Mouse (Mus musculus) myocyte (in vitro differentiated cells): ENCODE measurements around the gene Prss57. TPM values are rescaled to one million over a fixed set of nuclear protein-coding genes. Genes with fewer than 3 reads are reported as not detected.

Source experiments
- H3K27me3 ChIP-seq: one replicate; pipeline ENCODE4 v1.6.1; 2011; ENCODE audit not compliant: control insufficient read depth, insufficient read depth, insufficient read length
- H3K36me3 ChIP-seq: one replicate; pipeline ENCODE4 v1.6.1; 2011; ENCODE audit not compliant: control insufficient read depth, insufficient read depth
- H3K4me2 ChIP-seq: one replicate; pipeline ENCODE4 v1.6.1; 2011; ENCODE audit warnings: low read depth, control low read depth
- H3K4me3 ChIP-seq: one replicate; pipeline ENCODE4 v1.5.1; 2011; ENCODE audit warnings: mild to moderate bottlenecking, control low read depth, moderate library complexity
- H3K79me2 ChIP-seq: one replicate; pipeline ENCODE4 v1.6.1; 2011; ENCODE audit not compliant: control insufficient read depth, insufficient read depth
- H3ac ChIP-seq: one replicate; pipeline ENCODE4 v1.6.1; 2011; ENCODE audit not compliant: control insufficient read depth, insufficient read length
- CEBPB ChIP-seq: IDR thresholded peaks from 2 replicates; pipeline ENCODE4 v1.6.1; 2011; ENCODE audit warnings: mild to moderate bottlenecking, moderate library complexity; ENCODE audit not compliant: poor library complexity, insufficient read depth, severe bottlenecking
- E2F4 ChIP-seq: IDR thresholded peaks from one replicate; pipeline ENCODE4 v1.6.1; 2011; ENCODE audit warnings: mild to moderate bottlenecking, control low read depth, moderate library complexity; ENCODE audit not compliant: insufficient read depth
- MAX ChIP-seq: IDR thresholded peaks from one replicate; pipeline ENCODE4 v1.6.1; 2011; ENCODE audit warnings: low read depth, mild to moderate bottlenecking, control low read depth
- MYOD1 ChIP-seq, 3 experiments: IDR thresholded peaks; one replicate each; pipeline ENCODE4 v1.6.1; 2011; ENCODE audit warnings: control low read depth in 2 of 3, low read depth in 2 of 3, mild to moderate bottlenecking in 2 of 3, moderate library complexity in 1 of 3; ENCODE audit not compliant: insufficient read length in 2 of 3, control insufficient read depth in 1 of 3
- MYOG ChIP-seq, 3 experiments: IDR thresholded peaks; one replicate each; pipeline ENCODE4 v1.6.1; 2011; ENCODE audit warnings: control low read depth in 2 of 3, low read depth in 2 of 3, mild to moderate bottlenecking in 2 of 3; ENCODE audit not compliant: insufficient read length in 2 of 3, control insufficient read depth in 1 of 3, insufficient read depth in 1 of 3
- POLR2A ChIP-seq: IDR thresholded peaks from one replicate; pipeline ENCODE4 v1.6.1; 2011; ENCODE audit warnings: low read depth, mild to moderate bottlenecking, control low read depth, moderate library complexity; ENCODE audit not compliant: insufficient read length
- POLR2AphosphoS2 ChIP-seq: IDR thresholded peaks from one replicate; pipeline ENCODE4 v1.6.1; 2011; ENCODE audit warnings: low read depth, control low read depth; ENCODE audit not compliant: insufficient read length
- REST ChIP-seq: IDR thresholded peaks from one replicate; pipeline ENCODE4 v1.6.1; 2011; ENCODE audit warnings: mild to moderate bottlenecking, control low read depth, moderate library complexity; ENCODE audit not compliant: insufficient read depth, insufficient read length
- SRF ChIP-seq: IDR thresholded peaks from one replicate; pipeline ENCODE4 v1.6.1; 2011; ENCODE audit warnings: low read depth; ENCODE audit not compliant: control insufficient read depth, insufficient read length
- TCF12 ChIP-seq: IDR thresholded peaks from one replicate; pipeline ENCODE4 v1.6.1; 2011; ENCODE audit warnings: mild to moderate bottlenecking, control low read depth; ENCODE audit not compliant: poor library complexity, insufficient read depth, severe bottlenecking
- TCF3 ChIP-seq: IDR thresholded peaks from one replicate; pipeline ENCODE4 v1.6.1; 2011; ENCODE audit warnings: low read depth, control low read depth; ENCODE audit not compliant: insufficient read length
- USF1 ChIP-seq: IDR thresholded peaks from one replicate; pipeline ENCODE4 v1.6.1; 2011; ENCODE audit warnings: low read depth, mild to moderate bottlenecking, control low read depth, moderate library complexity
- polyA plus RNA-seq: library from polyadenylated mRNA; unstranded; fragments of >200 nt; fragmentation: generic; extraction: Trizol; gene quantifications from one replicate; pipeline ENCODE4 v1.2.1, GENCODE M21; 2012; ENCODE audit warnings: missing spikeins

The Prss57 gene
- polyA plus RNA-seq, 1 experiment, result 0.07 TPM

GRCm38 (mm10) chr10:79736706-79737105 is 54.1 kb downstream of the Prss57 start:
- Histone ChIP-seq H3K4me2 (no peak overlapping the region), H3K79me2 (no peaks in the 10 kb centered on the region), H3K4me3 (no peak overlapping the region), H3K36me3 (peaks cover 40% of the 10 kb centered on the region), H3ac (no peak overlapping the region), H3K27me3 (no peaks in the 10 kb centered on the region)
- TF ChIP-seq TCF3, result no peak
- no peak for TF ChIP-seq POLR2AphosphoS2

GRCm38 (mm10) chr10:79735361-79735760 is 55.4 kb downstream of the Prss57 start:
- no peak overlapping the region for H3ac ChIP-seq
- H3K27me3 ChIP-seq, result no peaks in the 10 kb centered on the region
- no peak overlapping the region for H3K4me2 ChIP-seq
- no peaks in the 10 kb centered on the region for H3K79me2 ChIP-seq
- no peak overlapping the region for H3K4me3 ChIP-seq
- H3K36me3 ChIP-seq, result peaks cover 28% of the 10 kb centered on the region
- TF ChIP-seq MAX (no peak), TCF12 (no peak), MYOG (IDR thresholded peaks at IDR 0.05; ENCODE audit: control insufficient read depth in 1 of 3, insufficient read depth in 1 of 3, insufficient read length in 2 of 3, low read depth in 2 of 3) (no peak), POLR2AphosphoS2 (no peak), CEBPB (no peak), USF1 (no peak), SRF (no peak), E2F4 (no peak), POLR2A (no peak), REST (no peak), MYOD1 (IDR thresholded peaks at IDR 0.05; ENCODE audit: control insufficient read depth in 1 of 3, insufficient read length in 2 of 3, low read depth in 2 of 3) (no peak), TCF3 (no peak)

DNA sequence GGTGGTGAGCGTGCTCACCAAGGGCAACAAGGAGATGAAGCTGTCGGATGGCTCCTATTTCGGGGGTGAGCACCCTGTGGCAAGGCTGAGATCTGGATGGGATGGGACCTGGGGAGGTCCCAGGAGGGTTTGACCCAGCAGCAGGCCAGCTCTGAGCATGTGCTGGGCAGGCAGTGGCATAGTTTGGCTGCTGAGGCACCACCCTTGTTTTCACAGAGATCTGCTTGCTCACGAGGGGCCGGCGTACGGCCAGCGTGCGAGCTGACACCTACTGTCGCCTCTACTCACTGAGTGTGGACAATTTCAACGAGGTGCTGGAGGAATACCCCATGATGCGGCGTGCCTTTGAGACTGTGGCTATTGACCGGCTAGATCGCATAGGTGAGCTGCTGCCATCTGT is 56.9 kb downstream of the Prss57 start:
- H3K79me2 ChIP-seq, result no peaks in the 10 kb centered on the region
- no peak overlapping the region for H3K4me3 ChIP-seq
- peaks cover 20% of the 10 kb centered on the region for H3K36me3 ChIP-seq
- TF ChIP-seq POLR2AphosphoS2 (no peak), MYOD1 (IDR thresholded peaks at IDR 0.05; ENCODE audit: control insufficient read depth in 1 of 3, insufficient read length in 2 of 3, low read depth in 2 of 3) (no peak), CEBPB (no peak), TCF12 (no peak), SRF (no peak), MYOG (IDR thresholded peaks at IDR 0.05; ENCODE audit: control insufficient read depth in 1 of 3, insufficient read depth in 1 of 3, insufficient read length in 2 of 3, low read depth in 2 of 3) (no peak), TCF3 (no peak), USF1 (no peak), REST (no peak), POLR2A (no peak), MAX (no peak)
- no peak overlapping the region for H3K4me2 ChIP-seq
- H3K27me3 ChIP-seq, result no peaks in the 10 kb centered on the region
- H3ac ChIP-seq, result no peak overlapping the region

DNA sequence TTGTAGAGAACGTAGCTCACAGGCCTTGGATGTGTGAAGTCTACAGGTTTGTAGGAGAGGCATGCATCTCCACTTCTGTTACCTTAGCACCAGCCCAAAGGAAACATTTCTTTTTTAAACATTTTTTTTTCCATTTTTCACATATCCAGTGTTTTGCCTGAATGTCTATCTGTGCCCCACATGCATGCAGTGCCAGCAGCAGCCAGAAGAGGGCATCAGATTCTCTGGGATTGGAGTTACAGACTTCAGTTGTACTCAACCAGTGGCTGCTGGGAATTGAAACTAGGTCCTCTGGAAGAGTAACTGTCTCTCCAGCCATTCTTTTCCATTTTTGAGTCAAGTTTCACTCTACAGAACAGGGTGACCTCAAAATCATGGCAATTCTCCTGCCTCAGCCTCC is 58.3 kb downstream of the Prss57 start:
- Histone ChIP-seq H3K79me2 (no peaks in the 10 kb centered on the region), H3K27me3 (no peaks in the 10 kb centered on the region), H3K36me3 (peaks cover 13% of the 10 kb centered on the region), H3ac (no peak overlapping the region), H3K4me3 (no peak overlapping the region), H3K4me2 (no peak overlapping the region)
- TF ChIP-seq TCF12, result no peak
- TF ChIP-seq MYOG (IDR thresholded peaks at IDR 0.05; ENCODE audit: control insufficient read depth in 1 of 3, insufficient read depth in 1 of 3, insufficient read length in 2 of 3, low read depth in 2 of 3), result no peak
- TF ChIP-seq E2F4, result no peak
- TF ChIP-seq TCF3, result no peak
- no peak for TF ChIP-seq POLR2AphosphoS2
- no peak for TF ChIP-seq CEBPB
- no peak for TF ChIP-seq REST
- no peak for TF ChIP-seq USF1
- no peak for TF ChIP-seq POLR2A
- TF ChIP-seq SRF, result no peak
- TF ChIP-seq MYOD1 (IDR thresholded peaks at IDR 0.05; ENCODE audit: control insufficient read depth in 1 of 3, insufficient read length in 2 of 3, low read depth in 2 of 3), result no peak
- no peak for TF ChIP-seq MAX

Other genes starting within 250 kb of the Prss57 start
- gene Mier2, start 235.8 kb downstream of the Prss57 start, polyA plus RNA-seq, result 26.6 TPM
- gene Theg, start 203.6 kb downstream of the Prss57 start, polyA plus RNA-seq, result not detected
- gene C2cd4c, start 176.9 kb downstream of the Prss57 start, polyA plus RNA-seq, result 0.01 TPM
- gene Shc2, start 153.0 kb downstream of the Prss57 start, polyA plus RNA-seq, result 2.3 TPM
- gene Odf3l2, start 145.2 kb downstream of the Prss57 start, polyA plus RNA-seq, result not detected
- gene Madcam1, start 126.4 kb downstream of the Prss57 start, polyA plus RNA-seq, result not detected
- gene Tpgs1, start 121.6 kb downstream of the Prss57 start, polyA plus RNA-seq, result 80.2 TPM
- gene Cdc34, start 108.8 kb downstream of the Prss57 start, polyA plus RNA-seq, result 299 TPM
- gene Gzmm, start 101.9 kb downstream of the Prss57 start, polyA plus RNA-seq, result 0.71 TPM
- 1,268 TPM for gene Bsg, start 86.5 kb downstream of the Prss57 start, polyA plus RNA-seq
- 0.35 TPM for gene Hcn2, start 74.3 kb downstream of the Prss57 start, polyA plus RNA-seq
- 82.3 TPM for gene Polrmt, start 44.4 kb downstream of the Prss57 start, polyA plus RNA-seq
- gene Fgf22, start 35.9 kb downstream of the Prss57 start, polyA plus RNA-seq, result 0.26 TPM
- gene Rnf126, start 24.0 kb downstream of the Prss57 start, polyA plus RNA-seq, result 91.3 TPM
- gene Fstl3, start 13.7 kb downstream of the Prss57 start, polyA plus RNA-seq, result 28.9 TPM
- gene Palm, start 2.6 kb upstream of the Prss57 start, polyA plus RNA-seq, result 70.0 TPM
- 0.06 TPM for gene Misp, start 30.0 kb upstream of the Prss57 start, polyA plus RNA-seq
- gene Ptbp1, start 63.5 kb upstream of the Prss57 start, polyA plus RNA-seq, result 158 TPM
- gene Prtn3, start 83.5 kb upstream of the Prss57 start, polyA plus RNA-seq, result 0.22 TPM
- 5.4 TPM for gene Plppr3, start 83.7 kb upstream of the Prss57 start, polyA plus RNA-seq
- not detected for gene Elane, start 95.3 kb upstream of the Prss57 start, polyA plus RNA-seq
- gene Cfd, start 99.9 kb upstream of the Prss57 start, polyA plus RNA-seq, result not detected
- gene Med16, start 118.0 kb upstream of the Prss57 start, polyA plus RNA-seq, result 31.4 TPM
- gene Gm26602, start 119.9 kb upstream of the Prss57 start, polyA plus RNA-seq, result not detected
- 0.59 TPM for gene Kiss1r, start 126.0 kb upstream of the Prss57 start, polyA plus RNA-seq
- 69.0 TPM for gene R3hdm4, start 130.2 kb upstream of the Prss57 start, polyA plus RNA-seq
- 1.2 TPM for gene Arid3a, start 136.1 kb upstream of the Prss57 start, polyA plus RNA-seq
- 35.1 TPM for gene Wdr18, start 169.2 kb upstream of the Prss57 start, polyA plus RNA-seq
- 0.73 TPM for gene Grin3b, start 179.8 kb upstream of the Prss57 start, polyA plus RNA-seq
- gene Tmem259, start 193.4 kb upstream of the Prss57 start, polyA plus RNA-seq, result 152 TPM
- gene Cnn2, start 197.6 kb upstream of the Prss57 start, polyA plus RNA-seq, result 109 TPM
- gene Abca7, start 205.5 kb upstream of the Prss57 start, polyA plus RNA-seq, result 15.6 TPM
- gene Arhgap45, start 225.7 kb upstream of the Prss57 start, polyA plus RNA-seq, result 0.53 TPM
- 209 TPM for gene Polr2e, start 248.8 kb upstream of the Prss57 start, polyA plus RNA-seq